Mouse (Mus musculus) kidney, postnatal 4 days (tissue): ENCODE measurements at regions not wholly inside any gene's neighbourhood (a gene's known extent, or its start where the extent isn't known, plus 50 kb on each side); places are given as distances from the start of the nearest gene placed in this dataset.

Experiments
- DNase-seq, 2 experiments: peaks; one replicate each; pipeline ENCODE4 v3.0.0; 2021; ENCODE audit warnings: mixed read lengths in 2 of 2

DNA sequence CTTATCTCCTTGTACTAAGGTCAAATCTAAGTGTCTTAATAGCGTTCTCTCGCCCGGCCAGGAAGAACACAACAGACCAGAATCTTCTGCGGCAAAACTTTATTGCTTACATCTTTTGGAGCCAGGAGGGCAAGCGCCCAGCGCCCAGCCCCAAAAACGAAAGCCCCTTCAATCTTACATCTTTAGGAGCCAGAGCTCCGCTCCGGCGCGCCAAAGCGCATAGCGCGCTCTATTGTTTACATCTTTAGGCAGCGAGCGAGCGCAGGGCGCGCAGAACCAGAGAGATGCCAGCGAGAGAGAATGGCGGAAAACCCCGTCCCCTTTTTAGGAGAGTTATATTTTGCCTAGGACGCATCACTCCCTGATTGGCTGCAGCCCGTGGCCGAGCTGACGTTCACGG, 373.2 kb upstream of the Gm21477 start:
- peak; percentile 0 for DNase-seq
